Mouse (Mus musculus): ENCODE data around the gene Wasl.

DNA sequence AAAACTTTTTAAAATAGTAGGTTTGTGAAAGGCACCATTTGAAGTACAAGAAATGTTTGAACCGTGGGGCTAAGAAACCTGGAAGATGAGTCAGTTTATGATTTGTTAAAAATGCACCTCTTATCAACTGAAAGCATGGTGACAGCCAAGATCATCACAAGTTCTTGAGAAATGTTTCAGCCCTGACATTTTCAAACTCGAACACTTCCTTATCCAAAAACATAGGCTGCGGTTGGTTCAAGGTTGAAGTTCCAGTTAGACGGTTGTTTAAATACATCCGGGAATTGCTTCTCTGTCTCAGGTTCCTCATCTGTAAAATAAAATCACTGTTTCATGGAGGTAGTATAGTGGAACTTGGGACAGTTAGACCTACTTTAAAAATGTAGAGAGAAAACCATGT lies 1.4 kb upstream of the Wasl start:
- TF ChIP-seq ZNF384 (IDR thresholded peaks at IDR 0.05; ENCODE audit: low read depth, low read length) (no peak), ZC3H11A (IDR thresholded peaks at IDR 0.05; ENCODE audit: borderline replicate concordance, low read depth, low read length) (no peak), MAFK (IDR thresholded peaks at IDR 0.05; ENCODE audit: insufficient read depth, low read depth, low read length) (no peak), CHD2 (IDR thresholded peaks at IDR 0.05; ENCODE audit: low read depth, low read length) (no peak)

All from ES-E14 (cell line).